Mouse (Mus musculus) monocyte, adult 5-6 weeks (primary cell): ENCODE measurements around the gene Efemp2. TPM values are rescaled to one million over a fixed set of nuclear protein-coding genes. Genes with fewer than 3 reads are reported as not detected.
A peak's percentile ranks its signal among the peaks of the same experiment; 100 is the strongest.
"Not testable (repeated sequence)": the region's sequence is repeated elsewhere in the genome, so short reads cannot be mapped to it uniquely, and the experiment has no call there.

Source experiments
- ATAC-seq: fragments of 153-309, 156-312 bp; replicated peaks from 2 replicates; pipeline ENCODE4 v1.8.0; 2017; ENCODE audit warnings: mild to moderate bottlenecking; ENCODE audit not compliant: low TSS enrichment, insufficient number of reproducible peaks, severe bottlenecking, poor library complexity, low FRiP score
- total RNA-seq: library from RNA; stranded (forward); fragments of 200-1000, 200-491, 200-594 nt; gene quantifications from 3 replicates; pipeline ENCODE4 v1.2.3, GENCODE M21; 2017

The Efemp2 gene
- total RNA-seq, 1 experiment from 2014 or later = 5.9 TPM

- peak; percentile 34 for ATAC-seq
Measured at GRCm38 (mm10) chr19:5490313-5490897, 16.7 kb downstream of the Efemp2 start, which contains the start of gene Cfl1. Cfl1 (plus strand) TSS chr19:5490455.

GRCm38 (mm10) chr19:5490898-5491708, 17.3 kb downstream of the Efemp2 start:
- ATAC-seq = peak; percentile 28

GRCm38 (mm10) chr19:5492641-5493040, 18.9 kb downstream of the Efemp2 start:
- no peak for ATAC-seq

GRCm38 (mm10) chr19:5493301-5493721, 19.6 kb downstream of the Efemp2 start:
- not testable (repeated sequence) for ATAC-seq

GRCm38 (mm10) chr19:5494314-5494713, 20.6 kb downstream of the Efemp2 start:
- ATAC-seq = no peak

GRCm38 (mm10) chr19:5495353-5496051, 21.7 kb downstream of the Efemp2 start:
- ATAC-seq = no peak

GRCm38 (mm10) chr19:5496052-5496370, 22.3 kb downstream of the Efemp2 start:
- ATAC-seq = no peak

- ATAC-seq = no peak
Measured at GRCm38 (mm10) chr19:5500330-5500875, 26.6 kb downstream of the Efemp2 start.

GRCm38 (mm10) chr19:5503687-5504086, 29.9 kb downstream of the Efemp2 start, which contains the start of gene 1700020D05Rik:
1700020D05Rik (minus strand) TSS chr19:5503787.
- ATAC-seq = no peak

- peak; percentile 95 for ATAC-seq
Measured at GRCm38 (mm10) chr19:5510031-5511026, 36.6 kb downstream of the Efemp2 start, which contains the start of gene Snx32. Snx32 (minus strand) TSS chr19:5510538.

GRCm38 (mm10) chr19:5511074-5511632, 37.4 kb downstream of the Efemp2 start:
- ATAC-seq = no peak

GRCm38 (mm10) chr19:5512091-5513004, 38.6 kb downstream of the Efemp2 start:
- ATAC-seq = peak; percentile 57

GRCm38 (mm10) chr19:5513005-5513349, 39.2 kb downstream of the Efemp2 start:
- no peak for ATAC-seq

GRCm38 (mm10) chr19:5515840-5516777, 42.4 kb downstream of the Efemp2 start:
- no peak for ATAC-seq

GRCm38 (mm10) chr19:5516906-5517505, 43.3 kb downstream of the Efemp2 start:
- ATAC-seq = no peak

GRCm38 (mm10) chr19:5518721-5519120, 45.0 kb downstream of the Efemp2 start:
- no peak for ATAC-seq
